Mouse (Mus musculus) intestine, embryonic 15.5 days (tissue): Measurements from ENCODE around the gene Slc15a3. TPM values are rescaled to one million over a fixed set of nuclear protein-coding genes. Genes with fewer than 3 reads are reported as not detected.

Experiments
- ATAC-seq: fragments of 200-750 bp; cut with Nextera tagmentation; 2 replicates; pipeline ENCODE4 v1.8.0; 2017; ENCODE audit warnings: moderate TSS enrichment, moderate library complexity
- H3K27ac ChIP-seq: fragments of 300-500 bp; sonication (generic); 2 replicates; pipeline ENCODE4 v1.5.1; 2015; ENCODE audit warnings: mild to moderate bottlenecking, inconsistent platforms
- H3K27me3 ChIP-seq: fragments of 300-500 bp; sonication (generic); replicated peaks from 2 replicates; pipeline ENCODE4 v1.6.1; 2015; ENCODE audit warnings: inconsistent platforms
- H3K36me3 ChIP-seq: fragments of 300-500 bp; sonication (generic); 2 replicates; pipeline ENCODE4 v1.6.1; 2015; ENCODE audit warnings: inconsistent platforms
- H3K4me1 ChIP-seq: fragments of 300-500 bp; sonication (generic); replicated peaks from 2 replicates; pipeline ENCODE4 v1.6.1; 2015; ENCODE audit warnings: inconsistent platforms
- H3K4me2 ChIP-seq: fragments of 300-500 bp; sonication (generic); replicated peaks from 2 replicates; pipeline ENCODE4 v1.6.1; 2015; ENCODE audit warnings: mild to moderate bottlenecking, inconsistent platforms
- H3K4me3 ChIP-seq: fragments of 300-500 bp; sonication (generic); replicated peaks from 2 replicates; pipeline ENCODE4 v1.5.1; 2015; ENCODE audit warnings: inconsistent platforms
- H3K9ac ChIP-seq: fragments of 300-500 bp; sonication (generic); 2 replicates; pipeline ENCODE4 v1.6.1; 2015; ENCODE audit warnings: inconsistent platforms
- H3K9me3 ChIP-seq: fragments of 300-500 bp; sonication (generic); 2 replicates; pipeline ENCODE4 v1.6.1; 2016; ENCODE audit warnings: inconsistent platforms
- WGBS: fragments of 180-500 bp; shearing (Covaris S2); methylation state at CpG from one replicate; pipeline ENCODE4 v1.1.7; 2015; 5-methylcytosine and 5-hydroxymethylcytosine counted together
- polyA plus RNA-seq: library from polyadenylated mRNA; unstranded; fragments of >200 nt; fragmentation: Nextera tagmentation; extraction: Ambion mirVana; gene quantifications from 2 replicates; pipeline ENCODE4 v1.2.1, GENCODE M21; 2015

The Slc15a3 gene
- polyA plus RNA-seq, 1 experiment from 2014 or later = 0.65 TPM

- Histone ChIP-seq H3K27me3 (no peaks in the 10 kb centered on the region; the same call in 1 of the 2 replicates), H3K4me2 (no peak within 1 kb of the TSS), H3K27ac (no peak within 1 kb of the TSS), H3K36me3 (no peaks in the 10 kb centered on the region), H3K9ac (no peak within 1 kb of the TSS), H3K9me3 (no peaks in the 10 kb centered on the region), H3K4me1 (no peaks in the 10 kb centered on the region), H3K4me3 (no peak within 1 kb of the TSS)
- WGBS = 88% methylated on average over 16 of the region's 16 CpGs
- ATAC-seq = no peak
Measured at GRCm38 (mm10) chr19:10829436-10830175, 9.9 kb upstream of the Slc15a3 start, which contains the start of gene Cd6. Cd6 (minus strand) TSS chr19:10830058.

DNA sequence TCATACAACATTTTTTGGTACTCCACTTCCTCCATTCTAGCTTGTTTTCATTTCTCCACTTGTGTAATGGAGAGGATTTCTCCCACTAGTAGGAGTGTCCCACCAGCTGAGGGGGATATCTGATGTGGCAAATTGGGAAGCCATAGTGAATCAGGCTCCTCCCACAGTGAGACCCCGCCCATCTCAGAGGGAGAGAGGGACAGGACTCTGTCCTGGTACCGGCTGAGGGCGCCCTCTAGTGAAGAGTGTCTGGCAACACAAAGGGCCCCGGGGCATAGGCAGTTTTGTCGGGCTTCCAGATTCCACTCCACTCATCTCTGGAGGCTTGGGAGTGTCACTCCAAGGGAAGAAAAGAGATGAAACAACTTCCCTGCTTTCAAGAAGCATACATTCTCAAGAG lies 8.1 kb upstream of the Slc15a3 start:
- 12% methylated on average over 5 of the region's 5 CpGs for WGBS
- no peak overlapping the region for H3K4me3 ChIP-seq
- H3K27ac ChIP-seq = no peak overlapping the region
- ATAC-seq = no peak
- H3K9me3 ChIP-seq = no peaks in the 10 kb centered on the region
- no peak overlapping the region for H3K9ac ChIP-seq
- no peak overlapping the region for H3K4me2 ChIP-seq
- H3K4me1 ChIP-seq = no peaks in the 10 kb centered on the region
- no peaks in the 10 kb centered on the region; the same call in 1 of the 2 replicates for H3K27me3 ChIP-seq
- H3K36me3 ChIP-seq = no peaks in the 10 kb centered on the region

GRCm38 (mm10) chr19:10832030-10832429 lies 7.5 kb upstream of the Slc15a3 start:
- 63% methylated on average over 3 of the region's 3 CpGs for WGBS
- no peak for ATAC-seq

DNA sequence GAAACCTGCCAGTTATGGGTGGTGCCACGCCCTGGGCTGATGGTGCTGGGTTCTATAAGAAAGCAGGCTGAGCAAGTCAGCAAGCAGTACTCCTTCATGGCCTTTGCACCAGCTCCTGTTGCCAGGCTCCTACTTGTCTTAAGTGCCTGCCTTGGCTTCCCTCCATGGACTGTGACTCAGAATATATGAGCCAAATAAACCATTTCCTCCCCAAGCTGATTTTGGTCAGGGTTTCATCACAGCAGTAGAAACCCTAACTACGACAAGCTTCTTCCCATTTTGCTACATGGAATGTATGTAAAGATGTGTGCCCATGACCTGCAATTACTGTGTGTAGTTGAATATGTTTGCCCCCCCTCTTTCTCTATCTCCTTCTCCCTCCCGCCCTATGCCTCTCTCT lies 5.9 kb upstream of the Slc15a3 start:
- Histone ChIP-seq H3K36me3 (no peaks in the 10 kb centered on the region), H3K4me2 (no peak overlapping the region), H3K9me3 (no peaks in the 10 kb centered on the region), H3K4me1 (no peaks in the 10 kb centered on the region), H3K27ac (no peak overlapping the region), H3K27me3 (no peaks in the 10 kb centered on the region; the same call in 1 of the 2 replicates), H3K4me3 (no peak overlapping the region), H3K9ac (no peak overlapping the region)
- 80% methylated on average over 3 of the region's 3 CpGs for WGBS
- ATAC-seq = no peak

More at GRCm38 (mm10) chr19:10832030-10832429, 7.5 kb upstream of the Slc15a3 start:
- Histone ChIP-seq H3K36me3 (no peaks in the 10 kb centered on the region), H3K9me3 (no peaks in the 10 kb centered on the region), H3K4me2 (no peak overlapping the region), H3K4me3 (no peak overlapping the region), H3K9ac (no peak overlapping the region), H3K4me1 (no peaks in the 10 kb centered on the region), H3K27me3 (no peaks in the 10 kb centered on the region; the same call in 1 of the 2 replicates), H3K27ac (no peak overlapping the region)

- no peak overlapping the region for H3K9ac ChIP-seq
- no peaks in the 10 kb centered on the region for H3K4me1 ChIP-seq
- H3K36me3 ChIP-seq = no peaks in the 10 kb centered on the region
- no peak for ATAC-seq
- WGBS = 39% methylated on average over 3 of the region's 3 CpGs
- H3K4me3 ChIP-seq = no peak overlapping the region
- no peaks in the 10 kb centered on the region for H3K27me3 ChIP-seq
- no peak overlapping the region for H3K4me2 ChIP-seq
- no peak overlapping the region for H3K27ac ChIP-seq
- H3K9me3 ChIP-seq = no peaks in the 10 kb centered on the region
Measured at GRCm38 (mm10) chr19:10835671-10836070, 3.9 kb upstream of the Slc15a3 start.

DNA sequence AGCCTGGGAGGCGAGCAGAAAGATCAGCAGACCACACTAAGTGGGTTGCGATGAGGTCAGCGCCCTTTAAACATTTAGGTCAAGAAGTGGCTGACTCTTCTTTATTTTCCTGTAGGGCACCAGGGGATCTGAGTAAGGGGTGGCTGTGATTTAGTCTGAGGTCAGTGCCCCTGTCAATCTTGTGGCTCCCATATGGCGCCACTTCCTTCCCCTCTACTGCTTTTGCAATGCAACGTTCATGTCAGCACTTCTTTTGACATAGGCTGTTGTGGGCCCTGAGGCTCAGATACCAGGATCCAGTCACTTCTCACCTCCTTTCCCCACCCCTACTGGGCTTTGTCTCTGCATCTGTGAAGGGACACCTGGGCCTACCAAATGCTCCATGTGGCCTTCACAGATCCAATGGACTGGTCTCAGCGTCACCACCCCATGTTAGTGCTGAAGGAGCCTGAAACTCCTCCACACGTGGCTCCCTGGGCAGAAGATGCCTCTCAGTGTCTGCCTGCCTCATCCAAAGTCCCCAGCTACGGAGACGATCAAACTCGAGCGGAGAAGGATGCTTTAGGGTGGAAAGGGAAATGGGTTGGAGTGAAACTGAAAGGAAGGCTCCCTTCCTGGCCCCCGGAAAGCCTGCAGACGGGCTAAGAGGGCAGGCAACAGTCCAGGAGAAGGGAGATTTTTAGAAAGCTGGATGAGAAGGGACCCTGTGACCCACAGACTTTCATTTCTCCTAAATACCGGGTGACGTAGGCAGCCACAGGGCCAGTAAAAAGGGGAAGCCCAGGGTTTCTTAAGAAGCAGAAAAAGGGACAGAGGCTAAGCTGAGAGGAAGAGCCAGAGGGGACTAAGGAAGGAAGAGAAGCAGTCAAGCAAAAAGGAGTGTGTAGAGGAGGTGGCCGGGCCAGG lies 2.4 kb downstream of the Slc15a3 start:
- 0 out of 2 replicates have a peak overlapping the region, but pooled peaks have one; percentile 22 for H3K27ac ChIP-seq
- no peak for ATAC-seq
- H3K36me3 ChIP-seq = no peaks in the 10 kb centered on the region
- WGBS = 56% methylated on average over 16 of the region's 16 CpGs
- H3K4me3 ChIP-seq = no peak overlapping the region
- no peaks in the 10 kb centered on the region for H3K4me1 ChIP-seq
- H3K27me3 ChIP-seq = no peaks in the 10 kb centered on the region
- H3K9me3 ChIP-seq = no peaks in the 10 kb centered on the region
- H3K4me2 ChIP-seq = no peak overlapping the region
- no peak overlapping the region for H3K9ac ChIP-seq

DNA sequence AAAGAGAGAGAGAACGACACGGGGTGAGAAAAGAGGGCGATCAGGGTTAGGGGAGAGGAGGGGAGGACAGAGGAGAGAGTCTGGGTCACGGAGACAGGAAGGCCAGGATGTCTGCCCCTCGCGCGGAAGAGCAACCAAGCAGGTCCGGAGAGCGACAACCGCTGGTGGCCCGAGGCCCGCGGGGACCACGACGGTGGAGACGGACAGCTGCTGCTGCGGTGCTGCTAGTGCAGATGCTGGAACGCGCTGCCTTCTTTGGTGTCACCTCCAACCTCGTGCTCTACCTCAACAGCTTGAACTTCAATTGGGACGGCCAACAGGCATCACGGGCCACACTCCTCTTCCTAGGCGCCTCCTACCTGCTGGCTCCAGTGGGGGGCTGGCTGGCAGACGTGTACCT lies 3.4 kb downstream of the Slc15a3 start:
- WGBS = 61% methylated on average over 24 of the region's 24 CpGs
- Histone ChIP-seq H3K27ac (no peak overlapping the region), H3K4me2 (0 out of 2 replicates have a peak overlapping the region, but pooled peaks have one; percentile 17), H3K36me3 (no peaks in the 10 kb centered on the region), H3K9ac (no peak overlapping the region), H3K9me3 (no peaks in the 10 kb centered on the region), H3K4me3 (no peak overlapping the region), H3K4me1 (no peaks in the 10 kb centered on the region), H3K27me3 (no peaks in the 10 kb centered on the region)
- no peak for ATAC-seq

DNA sequence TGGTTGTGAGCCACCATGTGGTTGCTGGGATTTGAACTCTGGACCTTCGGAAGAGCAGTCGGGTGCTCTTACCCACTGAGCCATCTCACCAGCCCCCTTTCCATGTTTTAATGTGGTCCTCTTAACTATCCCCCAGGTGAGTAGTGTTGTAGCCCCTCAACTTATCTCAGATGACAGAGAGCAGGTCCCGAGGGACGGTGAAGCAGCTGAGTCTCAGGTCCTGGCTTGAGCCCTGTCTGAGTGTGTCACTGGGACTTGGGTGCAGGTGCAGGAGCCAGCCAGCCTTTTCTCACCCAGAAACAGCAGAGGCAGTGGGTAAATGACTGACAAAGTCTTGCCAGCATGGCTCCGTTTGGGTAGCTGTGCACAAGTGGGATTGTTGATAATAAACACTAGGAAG lies 4.7 kb downstream of the Slc15a3 start:
- H3K9ac ChIP-seq = no peak overlapping the region
- H3K4me2 ChIP-seq = no peak overlapping the region
- no peak overlapping the region for H3K4me3 ChIP-seq
- ATAC-seq = no peak
- H3K36me3 ChIP-seq = no peaks in the 10 kb centered on the region
- no peak overlapping the region for H3K27ac ChIP-seq
- 88% methylated on average over 5 of the region's 5 CpGs for WGBS
- no peaks in the 10 kb centered on the region for H3K4me1 ChIP-seq
- H3K9me3 ChIP-seq = no peaks in the 10 kb centered on the region
- no peaks in the 10 kb centered on the region for H3K27me3 ChIP-seq

- Histone ChIP-seq H3K4me3 (no peak overlapping the region), H3K4me1 (no peaks in the 10 kb centered on the region), H3K27me3 (no peaks in the 10 kb centered on the region), H3K9me3 (no peaks in the 10 kb centered on the region), H3K4me2 (no peak overlapping the region), H3K36me3 (no peaks in the 10 kb centered on the region), H3K27ac (no peak overlapping the region), H3K9ac (no peak overlapping the region)
- WGBS = 82% methylated on average over 3 of the region's 3 CpGs
- no peak for ATAC-seq
Measured at GRCm38 (mm10) chr19:10845454-10845853, 5.9 kb downstream of the Slc15a3 start.

DNA sequence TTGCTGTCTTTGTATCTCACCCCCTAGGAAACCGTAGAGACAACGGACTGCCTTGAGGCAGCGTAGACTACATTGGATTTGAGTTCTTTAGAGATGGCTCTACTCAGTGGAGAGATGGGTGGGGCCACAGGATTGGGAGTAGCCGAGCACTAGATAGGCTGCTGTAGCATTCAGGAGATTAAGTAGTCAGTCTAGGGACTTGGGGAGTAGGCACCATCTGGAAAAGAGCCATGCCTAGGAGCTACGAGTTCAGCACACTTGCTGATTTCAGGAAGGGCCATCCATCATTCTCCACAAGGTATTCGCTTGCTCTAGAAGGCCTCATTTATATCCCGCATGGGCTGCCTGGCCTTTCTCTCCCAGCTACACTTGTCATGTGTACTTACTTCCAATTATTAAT lies 6.6 kb downstream of the Slc15a3 start:
- Histone ChIP-seq H3K4me1 (no peaks in the 10 kb centered on the region), H3K4me2 (no peak overlapping the region), H3K27ac (no peak overlapping the region), H3K36me3 (no peaks in the 10 kb centered on the region), H3K4me3 (no peak overlapping the region), H3K9ac (no peak overlapping the region), H3K9me3 (no peaks in the 10 kb centered on the region), H3K27me3 (no peaks in the 10 kb centered on the region)
- ATAC-seq = no peak
- 69% methylated on average over 7 of the region's 7 CpGs for WGBS

- 55% methylated on average over 3 of the region's 3 CpGs for WGBS
- Histone ChIP-seq H3K9ac (no peak overlapping the region), H3K4me1 (no peaks in the 10 kb centered on the region), H3K27ac (no peak overlapping the region), H3K27me3 (no peaks in the 10 kb centered on the region), H3K36me3 (no peaks in the 10 kb centered on the region), H3K4me2 (no peak overlapping the region), H3K9me3 (no peaks in the 10 kb centered on the region), H3K4me3 (no peak overlapping the region)
- no peak for ATAC-seq
Measured at GRCm38 (mm10) chr19:10847311-10848087, 8.0 kb downstream of the Slc15a3 start.

DNA sequence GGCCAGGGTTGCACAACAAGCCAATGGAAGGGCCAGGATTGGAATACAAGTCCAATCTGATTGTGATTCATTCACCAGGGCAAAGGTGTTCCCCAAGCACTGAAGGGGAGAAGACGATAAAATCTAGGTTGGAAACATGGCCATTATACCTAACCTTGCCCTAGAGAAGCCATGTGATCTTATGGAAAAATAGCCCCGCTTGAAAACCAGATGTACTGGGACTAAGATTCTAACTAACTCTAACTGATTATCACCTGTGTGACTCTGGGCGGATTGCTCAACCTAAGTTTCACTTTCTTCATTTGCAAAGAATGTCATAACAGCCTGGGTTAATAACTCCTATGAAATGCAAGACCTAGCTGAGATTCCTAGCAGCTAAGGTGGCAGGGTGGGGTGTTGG lies 15.9 kb downstream of the Slc15a3 start:
- H3K36me3 ChIP-seq = peaks cover 19% of the 10 kb centered on the region; the same call in 1 of the 2 replicates
- H3K9ac ChIP-seq = no peak overlapping the region
- H3K4me2 ChIP-seq = no peak overlapping the region
- no peaks in the 10 kb centered on the region for H3K4me1 ChIP-seq
- H3K27ac ChIP-seq = no peak overlapping the region
- H3K27me3 ChIP-seq = no peaks in the 10 kb centered on the region
- no peak overlapping the region for H3K4me3 ChIP-seq
- WGBS = 85% methylated on average over 3 of the region's 3 CpGs
- no peak for ATAC-seq
- no peaks in the 10 kb centered on the region for H3K9me3 ChIP-seq
